Mouse (Mus musculus): ENCODE results near the gene Nfatc4.

DNA sequence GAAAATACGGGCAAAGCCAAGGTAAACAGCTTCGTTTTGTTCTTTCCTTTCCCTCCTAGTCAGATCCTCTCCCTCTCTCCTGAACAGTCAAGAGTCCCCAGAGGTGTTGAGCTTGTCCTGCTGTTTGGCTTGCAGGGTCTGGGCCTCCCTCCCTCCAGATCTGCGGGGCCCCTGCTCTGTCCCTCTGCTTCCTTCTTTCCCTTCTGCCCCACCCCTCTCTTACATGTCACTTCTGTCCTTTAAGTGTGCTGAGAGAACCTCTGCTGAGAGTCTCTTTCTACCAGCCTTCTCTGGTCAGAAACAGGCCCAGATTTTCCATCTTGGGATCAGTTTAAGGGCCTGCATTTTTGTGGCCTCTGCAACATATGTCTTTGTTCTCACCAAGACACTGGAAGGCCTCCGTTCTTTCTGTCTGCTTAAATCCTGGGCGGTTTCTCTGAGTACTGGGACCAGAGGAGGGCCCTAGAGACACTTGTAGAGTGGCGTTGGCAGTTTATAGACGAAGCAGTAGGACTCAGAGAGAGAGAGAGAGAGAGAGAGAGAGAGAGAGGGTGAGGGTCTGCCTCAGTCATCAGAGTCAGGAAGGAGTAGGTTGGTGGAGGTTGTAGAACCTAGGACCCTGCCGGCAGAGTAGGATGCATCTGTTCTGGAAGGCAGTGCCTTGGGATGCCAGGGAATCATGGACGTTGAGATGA is 31.6 kb downstream of the Nfatc4 start:
- TF ChIP-seq CTCF (IDR thresholded peaks at IDR 0.05; ENCODE audit: low read depth, low read length) (no peak), POLR2A (IDR thresholded peaks at IDR 0.05; ENCODE audit: borderline replicate concordance, low read depth, low read length) (no peak)

All from bone marrow macrophage, adult 2 months (primary cell).